Mouse (Mus musculus): ENCODE data around the gene Bbx. TPM values are rescaled to one million over a fixed set of nuclear protein-coding genes. Genes with fewer than 3 reads are reported as not detected.

Bbx gene
- polyA plus RNA-seq, 1 experiment from 2014 or later = 30.5 TPM

- DNase-seq (ENCODE audit: low spot score) = peak; percentile 56
Measured at GRCm38 (mm10) chr16:50315349-50315969, 116.7 kb downstream of the Bbx start.

GRCm38 (mm10) chr16:50311588-50311987, 120.6 kb downstream of the Bbx start:
- no peak for DNase-seq (ENCODE audit: low spot score)

GRCm38 (mm10) chr16:50309411-50310042, 122.7 kb downstream of the Bbx start:
- no peak for DNase-seq (ENCODE audit: low spot score)

GRCm38 (mm10) chr16:50308256-50308655, 123.9 kb downstream of the Bbx start:
- no peak for DNase-seq (ENCODE audit: low spot score)

GRCm38 (mm10) chr16:50307231-50307630, 125.0 kb downstream of the Bbx start:
- DNase-seq (ENCODE audit: low spot score) = no peak

- DNase-seq (ENCODE audit: low spot score) = peak; percentile 41
Measured at GRCm38 (mm10) chr16:50306727-50307126, 125.5 kb downstream of the Bbx start.

GRCm38 (mm10) chr16:50305156-50305555, 127.0 kb downstream of the Bbx start:
- no peak for DNase-seq (ENCODE audit: low spot score)

- DNase-seq (ENCODE audit: low spot score) = no peak
Measured at GRCm38 (mm10) chr16:50302566-50302965, 129.6 kb downstream of the Bbx start.

GRCm38 (mm10) chr16:50298743-50299443, 133.3 kb downstream of the Bbx start:
- no peak for DNase-seq (ENCODE audit: low spot score)

- DNase-seq (ENCODE audit: low spot score) = peak; percentile 18
Measured at GRCm38 (mm10) chr16:50293502-50294228, 138.5 kb downstream of the Bbx start.

GRCm38 (mm10) chr16:50292834-50293233, 139.4 kb downstream of the Bbx start:
- DNase-seq (ENCODE audit: low spot score) = no peak

GRCm38 (mm10) chr16:50289764-50290163, 142.4 kb downstream of the Bbx start:
- DNase-seq (ENCODE audit: low spot score) = no peak

- no peak for DNase-seq (ENCODE audit: low spot score)
Measured at GRCm38 (mm10) chr16:50272813-50273212, 159.4 kb downstream of the Bbx start.

- no peak for DNase-seq (ENCODE audit: low spot score)
Measured at GRCm38 (mm10) chr16:50262647-50263046, 169.5 kb downstream of the Bbx start.

GRCm38 (mm10) chr16:50262209-50262608, 170.0 kb downstream of the Bbx start:
- no peak for DNase-seq (ENCODE audit: low spot score)

- DNase-seq (ENCODE audit: low spot score) = no peak
Measured at GRCm38 (mm10) chr16:50261741-50262140, 170.4 kb downstream of the Bbx start.

- peak; percentile 35 for DNase-seq (ENCODE audit: low spot score)
Measured at GRCm38 (mm10) chr16:50254522-50255159, 177.5 kb downstream of the Bbx start.

GRCm38 (mm10) chr16:50251417-50251975, 180.7 kb downstream of the Bbx start:
- no peak for DNase-seq (ENCODE audit: low spot score)

- DNase-seq (ENCODE audit: low spot score) = no peak
Measured at GRCm38 (mm10) chr16:50250469-50250868, 181.7 kb downstream of the Bbx start.

GRCm38 (mm10) chr16:50249036-50249435, 183.2 kb downstream of the Bbx start:
- DNase-seq (ENCODE audit: low spot score) = no peak

GRCm38 (mm10) chr16:50242444-50242843, 189.7 kb downstream of the Bbx start:
- DNase-seq (ENCODE audit: low spot score) = no peak
